Mouse (Mus musculus): ENCODE results near the gene Tfap2e. TPM values are rescaled to one million over a fixed set of nuclear protein-coding genes. Genes with fewer than 3 reads are reported as not detected.
A peak's percentile ranks its signal among the peaks of the same experiment; 100 is the strongest.

The Tfap2e gene
- polyA plus RNA-seq, 1 experiment from 2014 or later: 0.78 TPM

DNA sequence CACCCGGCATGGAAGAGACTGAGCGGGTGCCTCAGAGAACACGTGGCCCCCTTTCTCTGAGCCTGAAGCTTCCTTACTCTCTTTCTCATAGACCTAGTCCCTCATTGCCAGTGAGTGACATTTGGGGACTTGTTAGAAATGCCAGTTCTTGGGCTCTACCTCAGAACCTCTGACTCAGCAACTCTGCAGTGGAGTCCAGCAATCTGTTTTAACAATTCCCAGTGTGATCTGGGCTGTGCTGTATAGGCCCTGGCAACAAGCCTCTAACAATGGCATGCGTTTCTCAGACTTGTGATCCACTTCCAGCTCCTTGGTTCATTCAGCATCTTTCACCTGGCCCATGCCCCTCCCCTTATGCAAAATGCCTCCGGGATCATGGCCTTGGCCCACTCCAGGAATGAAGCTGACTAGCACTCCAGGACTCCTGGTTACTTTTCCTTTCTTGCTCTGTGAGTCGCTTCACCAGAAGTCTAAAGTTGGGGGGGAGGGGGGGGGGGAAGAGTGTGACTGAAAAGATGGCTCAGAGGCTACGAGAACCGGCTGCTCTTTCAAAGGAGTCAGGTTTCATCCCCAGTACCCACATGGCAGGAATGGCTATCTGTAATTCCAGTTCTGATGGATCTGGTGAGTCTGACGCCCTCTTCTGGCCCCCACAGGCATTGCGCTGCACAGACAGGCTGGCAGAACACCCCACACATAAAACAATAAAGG, 4.1 kb upstream of the Tfap2e start:
- H3K4me1 ChIP-seq (ENCODE audit: control insufficient read depth, insufficient read depth, low read length): no peaks in the 10 kb centered on the region
- peaks cover 40% of the 10 kb centered on the region for H3K27me3 ChIP-seq (replicated peaks; ENCODE audit: control insufficient read depth, insufficient read depth, low read length)
- WGBS: 20% methylated on average over 10 of the region's 10 CpGs
- no peak overlapping the region for H3K9ac ChIP-seq (ENCODE audit: low read depth, low read length)
- H3K27ac ChIP-seq (replicated peaks; ENCODE audit: low read depth, low read length): no peak overlapping the region
- no peak for ATAC-seq (ENCODE audit: low read depth)
- no peak overlapping the region for H3K4me3 ChIP-seq (ENCODE audit: low read depth, low read length)
- peaks cover 7% of the 10 kb centered on the region; the same call in 1 of the 2 replicates for H3K36me3 ChIP-seq (ENCODE audit: control insufficient read depth, insufficient read depth, low read length)
- DNase-seq (ENCODE audit: low spot score): no peak
- H3K9me3 ChIP-seq (ENCODE audit: control insufficient read depth, low read length): no peaks in the 10 kb centered on the region
- no peak overlapping the region for H3K4me2 ChIP-seq (ENCODE audit: low read depth, low read length)

DNA sequence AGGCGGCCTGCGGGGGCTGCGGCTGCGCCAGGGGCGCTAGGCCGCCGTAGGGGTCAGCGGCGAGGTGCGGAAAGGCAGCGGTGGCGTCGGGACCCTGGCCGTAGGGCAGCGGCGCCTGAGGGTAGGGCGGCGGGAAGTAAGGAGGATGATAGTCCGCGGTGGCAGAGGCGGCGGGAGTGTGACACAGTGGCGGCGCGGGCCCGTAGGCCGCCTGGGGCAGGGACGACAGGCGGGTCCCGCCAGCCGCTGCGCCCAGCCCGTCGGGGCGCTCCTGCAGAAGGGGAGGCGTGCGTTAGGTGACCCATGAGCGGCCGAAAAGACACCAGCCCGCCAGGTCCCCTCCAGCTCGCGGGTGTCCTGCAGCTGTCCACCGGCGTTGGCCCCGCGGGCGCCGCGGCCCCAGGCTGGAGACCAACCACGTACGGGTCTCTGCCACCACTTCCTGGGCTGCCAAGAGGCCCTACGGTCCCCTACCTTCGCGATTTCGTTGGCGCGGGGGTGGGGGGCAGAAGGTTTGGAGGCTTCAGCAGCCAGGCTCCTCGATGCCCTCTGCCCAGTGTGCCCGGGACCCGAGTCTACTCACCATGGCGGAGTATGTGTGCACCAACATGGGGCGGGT, 549 bp downstream of the Tfap2e start:
- peaks cover 86% of the 10 kb centered on the region for H3K27me3 ChIP-seq (replicated peaks; ENCODE audit: control insufficient read depth, insufficient read depth, low read length)
- H3K4me2 ChIP-seq (ENCODE audit: low read depth, low read length): peak overlapping the region; percentile 50
- ATAC-seq (ENCODE audit: low read depth) (peak; percentile 16; the same call in 1 of the 2 replicates), DNase-seq (ENCODE audit: low spot score) (no peak)
- H3K4me1 ChIP-seq (ENCODE audit: control insufficient read depth, insufficient read depth, low read length): no peaks in the 10 kb centered on the region
- peak overlapping the region; percentile 38 for H3K4me3 ChIP-seq (ENCODE audit: low read depth, low read length)
- WGBS: 2% methylated on average over 20 of the region's 62 CpGs
- H3K9ac ChIP-seq (ENCODE audit: low read depth, low read length): peak overlapping the region; percentile 30
- no peaks in the 10 kb centered on the region for H3K9me3 ChIP-seq (ENCODE audit: control insufficient read depth, low read length)
- H3K36me3 ChIP-seq (ENCODE audit: control insufficient read depth, insufficient read depth, low read length): no peaks in the 10 kb centered on the region
- H3K27ac ChIP-seq (replicated peaks; ENCODE audit: low read depth, low read length): no peak overlapping the region

DNA sequence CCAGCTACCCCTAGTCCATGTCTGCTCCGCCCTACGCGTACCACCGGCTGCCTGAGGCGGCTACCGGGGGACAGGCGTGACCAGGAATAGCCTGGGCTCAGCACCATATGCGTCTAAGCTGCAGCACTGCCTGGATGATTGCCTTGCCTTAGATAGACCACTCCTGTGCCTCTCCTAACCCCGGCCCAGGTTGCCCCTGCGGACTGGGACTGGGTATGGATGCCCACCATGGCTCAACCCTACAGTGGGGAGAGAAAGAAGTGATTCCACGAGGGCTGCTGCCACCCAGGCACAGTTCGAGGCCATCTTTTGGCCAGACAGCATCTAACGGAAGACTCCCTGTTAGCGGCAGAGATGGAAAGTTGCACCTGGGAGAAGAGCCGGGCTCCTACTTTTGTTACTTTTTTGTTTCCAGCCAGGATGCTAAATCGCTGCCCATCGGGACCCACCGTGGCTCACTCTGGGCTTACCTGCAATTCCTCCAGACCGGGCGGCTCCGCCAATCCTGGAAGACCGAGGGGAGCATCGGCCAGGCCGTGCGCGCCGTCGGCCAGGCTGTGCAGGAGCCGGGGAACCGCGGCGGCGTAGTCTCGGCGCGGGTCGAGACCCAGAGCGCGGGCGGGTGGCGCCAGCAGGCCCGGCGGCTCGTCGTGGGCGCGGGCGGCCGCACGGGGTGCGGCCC, 1.2 kb downstream of the Tfap2e start:
- no peak for DNase-seq (ENCODE audit: low spot score)
- Histone ChIP-seq H3K27ac (replicated peaks; ENCODE audit: low read depth, low read length) (no peak overlapping the region), H3K4me1 (ENCODE audit: control insufficient read depth, insufficient read depth, low read length) (no peaks in the 10 kb centered on the region), H3K9me3 (ENCODE audit: control insufficient read depth, low read length) (no peaks in the 10 kb centered on the region), H3K4me2 (ENCODE audit: low read depth, low read length) (peak overlapping the region; percentile 50), H3K36me3 (ENCODE audit: control insufficient read depth, insufficient read depth, low read length) (no peaks in the 10 kb centered on the region), H3K4me3 (ENCODE audit: low read depth, low read length) (peak overlapping the region; percentile 38), H3K27me3 (replicated peaks; ENCODE audit: control insufficient read depth, insufficient read depth, low read length) (peaks cover 93% of the 10 kb centered on the region), H3K9ac (ENCODE audit: low read depth, low read length) (0 out of 2 replicates have a peak overlapping the region, but pooled peaks have one; percentile 30)
- no peak for ATAC-seq (ENCODE audit: low read depth)
- 2% methylated on average over 40 of the region's 51 CpGs for WGBS

DNA sequence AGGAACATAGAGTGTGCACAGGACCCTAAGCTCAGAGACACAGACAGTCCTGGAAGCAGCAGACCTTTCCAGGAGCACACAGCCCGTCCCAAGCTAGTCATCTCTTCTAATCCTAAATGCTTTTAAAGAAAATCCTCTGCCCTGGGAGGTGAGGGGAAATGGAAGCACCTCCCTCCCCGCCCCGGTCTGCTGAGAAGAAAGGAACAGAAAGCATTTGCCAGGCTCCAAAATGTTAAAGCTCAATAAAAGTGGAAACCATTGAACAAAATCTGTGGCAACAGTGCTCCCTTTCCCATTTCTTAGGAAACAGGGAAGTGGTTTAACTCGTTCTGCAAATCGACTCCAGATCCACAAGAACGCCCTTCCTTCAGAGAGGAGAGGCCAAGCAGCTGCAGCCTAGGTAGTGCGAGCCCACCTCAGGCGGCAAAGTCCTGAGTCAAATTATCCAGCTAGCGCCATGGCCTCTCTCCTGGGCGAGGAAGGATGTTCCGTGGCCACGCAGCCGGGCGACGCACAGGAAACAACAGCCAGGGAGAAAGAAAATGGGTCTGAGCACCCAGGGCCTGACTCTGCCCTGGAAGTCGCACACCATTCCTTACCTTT, 1.9 kb downstream of the Tfap2e start:
- Histone ChIP-seq H3K27ac (replicated peaks; ENCODE audit: low read depth, low read length) (no peak overlapping the region), H3K4me3 (ENCODE audit: low read depth, low read length) (no peak overlapping the region), H3K9me3 (ENCODE audit: control insufficient read depth, low read length) (no peaks in the 10 kb centered on the region), H3K4me1 (ENCODE audit: control insufficient read depth, insufficient read depth, low read length) (no peaks in the 10 kb centered on the region), H3K9ac (ENCODE audit: low read depth, low read length) (no peak overlapping the region), H3K4me2 (ENCODE audit: low read depth, low read length) (no peak overlapping the region), H3K27me3 (replicated peaks; ENCODE audit: control insufficient read depth, insufficient read depth, low read length) (peaks cover 100% of the 10 kb centered on the region), H3K36me3 (ENCODE audit: control insufficient read depth, insufficient read depth, low read length) (no peaks in the 10 kb centered on the region)
- DNase-seq (ENCODE audit: low spot score) (no peak), ATAC-seq (ENCODE audit: low read depth) (no peak)
- under 1% methylated on average over 16 of the region's 16 CpGs for WGBS

DNA sequence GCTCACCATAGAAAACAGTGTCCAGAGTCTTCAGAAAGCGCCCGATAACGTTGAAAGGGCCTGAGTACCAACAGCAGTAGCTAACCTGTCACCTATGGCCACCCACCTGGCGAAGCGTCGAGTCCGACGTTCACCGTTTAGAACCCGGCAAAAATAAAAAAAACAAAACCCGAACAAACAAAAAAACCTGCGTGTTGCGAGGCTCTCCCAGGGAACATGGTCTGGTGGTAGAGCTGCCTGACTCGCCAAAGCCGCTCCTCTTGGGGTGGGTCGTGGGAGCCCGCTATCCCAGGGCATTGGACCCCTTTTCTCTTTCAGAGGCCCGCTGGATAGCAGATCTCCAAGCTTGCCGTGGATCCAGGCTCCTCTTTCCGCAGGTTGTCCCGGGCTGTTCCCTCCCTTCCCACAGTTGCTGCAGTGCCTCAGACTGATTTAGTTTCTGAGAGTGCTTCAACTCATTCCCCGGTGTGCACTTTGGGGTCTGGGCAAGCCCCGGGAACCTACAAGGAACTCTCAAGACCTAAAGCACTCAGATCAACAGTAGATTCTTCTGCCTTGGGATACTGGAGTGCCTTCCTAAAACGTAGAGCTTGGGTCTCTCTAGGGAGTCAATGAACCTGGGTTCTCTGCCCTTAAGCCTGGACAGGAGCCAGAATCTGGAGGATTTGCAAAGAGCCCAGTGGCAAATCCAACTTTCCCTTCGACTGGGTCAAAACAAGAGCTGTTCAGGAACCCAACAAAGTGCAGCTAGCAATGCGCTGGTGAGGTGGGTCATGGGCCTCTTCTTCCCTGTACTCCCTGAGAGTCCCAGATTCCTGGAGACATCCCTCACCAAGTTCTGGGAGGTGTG, 3.3 kb downstream of the Tfap2e start:
- ATAC-seq (ENCODE audit: low read depth): no peak
- Histone ChIP-seq H3K4me1 (ENCODE audit: control insufficient read depth, insufficient read depth, low read length) (no peaks in the 10 kb centered on the region), H3K4me2 (ENCODE audit: low read depth, low read length) (peak overlapping the region; percentile 36), H3K27me3 (replicated peaks; ENCODE audit: control insufficient read depth, insufficient read depth, low read length) (peaks cover 88% of the 10 kb centered on the region), H3K4me3 (ENCODE audit: low read depth, low read length) (peak overlapping the region; percentile 11), H3K36me3 (ENCODE audit: control insufficient read depth, insufficient read depth, low read length) (no peaks in the 10 kb centered on the region), H3K27ac (replicated peaks; ENCODE audit: low read depth, low read length) (no peak overlapping the region), H3K9ac (ENCODE audit: low read depth, low read length) (no peak overlapping the region), H3K9me3 (ENCODE audit: control insufficient read depth, low read length) (no peaks in the 10 kb centered on the region)
- no peak for DNase-seq (ENCODE audit: low spot score)
- WGBS: 3% methylated on average over 25 of the region's 26 CpGs

DNA sequence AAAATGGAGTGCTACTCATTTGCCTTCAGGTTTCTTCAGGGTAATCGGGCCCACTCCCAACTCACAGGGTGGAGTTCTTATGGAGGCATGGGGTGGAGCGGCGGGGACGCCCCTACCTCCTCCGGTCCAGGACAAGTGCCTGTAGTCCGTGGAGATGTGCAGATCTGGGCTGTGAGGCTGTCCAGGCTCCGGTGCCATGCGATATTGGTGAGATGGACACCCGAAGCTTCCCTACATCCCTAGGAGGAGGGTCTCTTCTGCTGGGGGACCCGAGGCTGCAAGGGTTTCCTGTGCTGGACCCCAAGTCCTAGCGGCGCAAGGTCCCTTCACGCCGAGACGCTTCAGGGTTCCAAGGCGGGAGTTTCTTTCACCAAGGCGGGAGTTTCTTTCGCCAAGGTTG, 3.9 kb downstream of the Tfap2e start:
- Histone ChIP-seq H3K36me3 (ENCODE audit: control insufficient read depth, insufficient read depth, low read length) (no peaks in the 10 kb centered on the region), H3K4me1 (ENCODE audit: control insufficient read depth, insufficient read depth, low read length) (no peaks in the 10 kb centered on the region), H3K9ac (ENCODE audit: low read depth, low read length) (no peak overlapping the region), H3K27ac (replicated peaks; ENCODE audit: low read depth, low read length) (no peak overlapping the region), H3K9me3 (ENCODE audit: control insufficient read depth, low read length) (no peaks in the 10 kb centered on the region), H3K4me2 (ENCODE audit: low read depth, low read length) (peak overlapping the region; percentile 36), H3K4me3 (ENCODE audit: low read depth, low read length) (peak overlapping the region; percentile 11), H3K27me3 (replicated peaks; ENCODE audit: control insufficient read depth, insufficient read depth, low read length) (peaks cover 81% of the 10 kb centered on the region)
- 1% methylated on average over 13 of the region's 18 CpGs for WGBS
- ATAC-seq (ENCODE audit: low read depth): no peak
- no peak for DNase-seq (ENCODE audit: low spot score)

DNA sequence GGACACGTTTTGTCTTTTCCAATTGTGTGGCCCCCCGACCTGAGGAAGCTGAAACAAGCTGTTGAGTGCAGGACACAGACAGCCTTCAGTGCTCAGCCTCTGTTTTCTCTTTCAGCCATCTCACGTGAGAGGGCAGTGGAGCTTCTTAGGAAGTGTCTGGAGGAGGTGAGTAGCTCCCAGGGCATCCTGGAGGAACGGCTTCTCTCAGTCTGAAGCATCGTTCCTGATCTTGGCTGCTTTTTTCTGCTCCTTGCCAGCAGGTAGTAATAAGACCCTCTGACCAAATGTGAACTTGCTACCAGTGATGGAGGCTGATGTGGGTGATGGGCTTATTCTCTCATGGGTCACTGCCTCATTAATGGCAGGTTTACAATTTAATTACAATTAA, 28.6 kb downstream of the Tfap2e start:
- H3K4me2 ChIP-seq (ENCODE audit: low read depth, low read length): no peak overlapping the region
- H3K4me3 ChIP-seq (ENCODE audit: low read depth, low read length): no peak overlapping the region
- H3K27ac ChIP-seq (replicated peaks; ENCODE audit: low read depth, low read length): no peak overlapping the region
- H3K9me3 ChIP-seq (ENCODE audit: control insufficient read depth, low read length): no peaks in the 10 kb centered on the region
- no peak overlapping the region for H3K9ac ChIP-seq (ENCODE audit: low read depth, low read length)
- 0 out of 2 replicates have a peak, but pooled peaks cover 4% of the 10 kb centered on the region for H3K4me1 ChIP-seq (ENCODE audit: control insufficient read depth, insufficient read depth, low read length)
- 48% methylated on average over 5 of the region's 5 CpGs for WGBS
- H3K36me3 ChIP-seq (ENCODE audit: control insufficient read depth, insufficient read depth, low read length): peaks cover 70% of the 10 kb centered on the region
- DNase-seq (ENCODE audit: low spot score) (no peak), ATAC-seq (ENCODE audit: low read depth) (no peak)
- no peaks in the 10 kb centered on the region for H3K27me3 ChIP-seq (replicated peaks; ENCODE audit: control insufficient read depth, insufficient read depth, low read length)

All from embryonic facial prominence, embryonic 14.5 days (tissue).